Mouse (Mus musculus) left cerebral cortex, postnatal 10 days (tissue): ENCODE results near the gene Usp29. TPM values are rescaled to one million over a fixed set of nuclear protein-coding genes. Genes with fewer than 3 reads are reported as not detected.

Experiments used
- DNase-seq, 2 experiments: peaks; one replicate each; pipeline ENCODE4 v3.0.0; 2021 to 2022; ENCODE audit warnings: low spot score in 2 of 2, mixed read lengths in 1 of 2; ENCODE audit errors: extremely low spot score in 1 of 2
- intact Hi-C: fragments of 180-260 bp; cut with DNase I; formaldehyde crosslinking; loops from one replicate; pipeline ENCODE4 v1.15.1; 2025
- total RNA-seq, 2 experiments: library from RNA; stranded (reverse); gene quantifications; 2 replicates each; pipeline ENCODE4 v1.2.3; 2021

Gene Usp29
- total RNA-seq, result 10 to 100 TPM; 57.4 to 60.2 TPM

GRCm38 (mm10) chr7:6730241-6730640 is at the start of gene Usp29, which contains the start of gene Peg3:
Gene Usp29, plus strand, starts transcription at chr7:6730578.
Gene Peg3, minus strand, starts transcription at chr7:6730431.
- intact Hi-C loops, result loop anchor here (5.0 kb wide), 2 partner anchors 42 to 187 kb away; no protein-coding TSS in a partner anchor
- peak; percentile 89 to 90 for DNase-seq

GRCm38 (mm10) chr7:6685511-6685910 is 44.9 kb upstream of the Usp29 start:
- intact Hi-C loops, result no loop called here
- no peak for DNase-seq

GRCm38 (mm10) chr7:6696241-6697045 is 33.9 kb upstream of the Usp29 start, which contains the start of gene Zim1:
Gene Zim1, minus strand, starts transcription at chr7:6696450.
- DNase-seq, result peak; percentile 87 to 91
- intact Hi-C loops, result loop anchor here (10.0 kb wide), 1 partner anchor 112 kb away; no protein-coding TSS in a partner anchor

- no peak for DNase-seq
- intact Hi-C loops, result loop anchor here (10.0 kb wide), 1 partner anchor 114 kb away; no protein-coding TSS in a partner anchor
These were observed 31.1 kb upstream of the Usp29 start for GRCm38 (mm10) chr7:6699230-6699629.

- intact Hi-C loops, result loop anchor here (10.0 kb wide), 1 partner anchor 353 kb away; no protein-coding TSS in a partner anchor
- DNase-seq, result no peak
These were observed 22.9 kb upstream of the Usp29 start for GRCm38 (mm10) chr7:6707416-6708015.

GRCm38 (mm10) chr7:6708451-6709180 is 21.8 kb upstream of the Usp29 start:
- no peak for DNase-seq
- intact Hi-C loops, result loop anchor here (10.0 kb wide), 1 partner anchor 354 kb away; no protein-coding TSS in a partner anchor

GRCm38 (mm10) chr7:6709396-6709795 is 21.0 kb upstream of the Usp29 start:
- intact Hi-C loops, result loop anchor here (10.0 kb wide), 1 partner anchor 355 kb away; no protein-coding TSS in a partner anchor
- DNase-seq, result no peak

GRCm38 (mm10) chr7:6727351-6728121 is 2.8 kb upstream of the Usp29 start:
- peak; percentile 86 to 93 for DNase-seq
- intact Hi-C loops, result no loop called here

- intact Hi-C loops, result no loop called here
- peak; percentile 93 to 96 for DNase-seq
These were observed 2.0 kb upstream of the Usp29 start for GRCm38 (mm10) chr7:6728263-6728931.

GRCm38 (mm10) chr7:6729061-6729817 is 1.1 kb upstream of the Usp29 start:
- intact Hi-C loops, result no loop called here
- DNase-seq, result peak; percentile 93 to 98

GRCm38 (mm10) chr7:6730801-6731200 is 423 bp downstream of the Usp29 start:
- peak in 1 of 2 experiments; percentile 10 for DNase-seq
- intact Hi-C loops, result loop anchor here (5.0 kb wide), 2 partner anchors 42 to 186 kb away; no protein-coding TSS in a partner anchor

GRCm38 (mm10) chr7:6731373-6731772 is 995 bp downstream of the Usp29 start:
- no peak for DNase-seq
- intact Hi-C loops, result loop anchor here (5.0 kb wide), 2 partner anchors 41 to 186 kb away; no protein-coding TSS in a partner anchor

- intact Hi-C loops, result loop anchor here (5.0 kb wide), 2 partner anchors 40 to 185 kb away; no protein-coding TSS in a partner anchor
- DNase-seq, result no peak
These were observed 1.6 kb downstream of the Usp29 start for GRCm38 (mm10) chr7:6731930-6732329.

- intact Hi-C loops, result no loop called here
- DNase-seq, result no peak
These were observed 5.7 kb downstream of the Usp29 start for GRCm38 (mm10) chr7:6736060-6736459.

GRCm38 (mm10) chr7:6744281-6744904 is 14.0 kb downstream of the Usp29 start:
- intact Hi-C loops, result no loop called here
- DNase-seq, result no peak

GRCm38 (mm10) chr7:6749196-6749595 is 18.8 kb downstream of the Usp29 start:
- intact Hi-C loops, result no loop called here
- DNase-seq, result no peak
